Mouse (Mus musculus) stomach, embryonic 16.5 days (tissue): ENCODE data around the gene Myog. TPM values are rescaled to one million over a fixed set of nuclear protein-coding genes. Genes with fewer than 3 reads are reported as not detected.

Experiments
- ATAC-seq: fragments of 200-750 bp; cut with Nextera tagmentation; 2 replicates; pipeline ENCODE4 v1.8.0; 2017; ENCODE audit warnings: moderate number of reproducible peaks, moderate TSS enrichment; ENCODE audit not compliant: insufficient read depth, low FRiP score
- H3K27ac ChIP-seq: fragments of 300-500 bp; sonication (generic); 2 replicates; pipeline ENCODE4 v1.5.1; 2014; ENCODE audit warnings: low read length
- H3K27me3 ChIP-seq: fragments of 300-500 bp; sonication (generic); 2 replicates; pipeline ENCODE4 v1.6.1; 2014; ENCODE audit warnings: low read length, control low read depth, mixed read lengths; ENCODE audit not compliant: control insufficient read depth, insufficient read depth
- H3K36me3 ChIP-seq: fragments of 300-500 bp; sonication (generic); 2 replicates; pipeline ENCODE4 v1.6.1; 2014; ENCODE audit warnings: low read length; ENCODE audit not compliant: control insufficient read depth, insufficient read depth
- H3K4me1 ChIP-seq: fragments of 300-500 bp; sonication (generic); 2 replicates; pipeline ENCODE4 v1.6.1; 2014; ENCODE audit warnings: low read length, control low read depth, mixed read lengths; ENCODE audit not compliant: control insufficient read depth, insufficient read depth
- H3K4me2 ChIP-seq: fragments of 300-500 bp; sonication (generic); 2 replicates; pipeline ENCODE4 v1.6.1; 2014; ENCODE audit warnings: low read depth, low read length, mixed read lengths
- H3K4me3 ChIP-seq: fragments of 300-500 bp; sonication (generic); replicated peaks from 2 replicates; pipeline ENCODE4 v1.5.1; 2014; ENCODE audit warnings: mild to moderate bottlenecking, low read length
- H3K9ac ChIP-seq: fragments of 300-500 bp; sonication (generic); 2 replicates; pipeline ENCODE4 v1.6.1; 2014; ENCODE audit warnings: low read length
- H3K9me3 ChIP-seq: fragments of 300-500 bp; sonication (generic); replicated peaks from 2 replicates; pipeline ENCODE4 v1.6.1; 2016; ENCODE audit warnings: low read length, control low read depth; ENCODE audit not compliant: control insufficient read depth
- WGBS: fragments of 180-500 bp; shearing (Covaris S2); extraction: QIAGEN DNeasy Blood & Tissue Kit; methylation state at CpG from one replicate; pipeline ENCODE4 v1.1.7; 2014; 5-methylcytosine and 5-hydroxymethylcytosine counted together
- polyA plus RNA-seq: library from polyadenylated mRNA; unstranded; fragments of >200 nt; fragmentation: Nextera tagmentation; extraction: Ambion mirVana; gene quantifications from 2 replicates; pipeline ENCODE4 v1.2.1, GENCODE M21; 2015

Myog gene
- polyA plus RNA-seq, 1 experiment from 2014 or later: 28.7 TPM

GRCm38 (mm10) chr1:134304940-134305339 lies 15.2 kb downstream of the Myog start:
- Histone ChIP-seq H3K9ac (no peak overlapping the region), H3K4me1 (peaks cover 11% of the 10 kb centered on the region; the same call in 1 of the 2 replicates), H3K27me3 (peaks cover 4% of the 10 kb centered on the region; the same call in 1 of the 2 replicates), H3K27ac (no peak overlapping the region), H3K4me2 (no peak overlapping the region), H3K4me3 (no peak overlapping the region), H3K36me3 (no peaks in the 10 kb centered on the region), H3K9me3 (no peaks in the 10 kb centered on the region)
- WGBS: 89% methylated on average over 9 of the region's 9 CpGs
- ATAC-seq: no peak

DNA sequence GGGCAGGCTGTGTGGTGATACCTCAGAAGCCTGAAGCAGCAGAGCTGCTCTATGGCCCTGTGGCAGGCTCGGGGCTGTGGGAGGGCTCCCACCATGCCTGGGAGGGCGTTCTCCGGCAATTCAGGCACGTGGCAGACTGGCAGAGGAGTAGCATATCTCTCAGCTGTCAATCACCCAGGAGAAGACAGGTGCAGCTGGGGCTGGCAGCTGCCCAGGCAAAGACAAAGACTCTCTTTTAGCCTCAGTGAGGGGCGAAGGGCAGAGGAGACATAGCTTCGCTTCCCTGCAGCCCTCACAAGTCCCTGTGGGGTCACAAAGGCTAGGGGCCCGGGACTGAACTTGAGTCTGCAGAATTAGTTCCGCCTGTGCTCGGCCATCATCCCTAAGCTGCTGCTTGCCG lies 17.6 kb downstream of the Myog start:
- no peak for ATAC-seq

DNA sequence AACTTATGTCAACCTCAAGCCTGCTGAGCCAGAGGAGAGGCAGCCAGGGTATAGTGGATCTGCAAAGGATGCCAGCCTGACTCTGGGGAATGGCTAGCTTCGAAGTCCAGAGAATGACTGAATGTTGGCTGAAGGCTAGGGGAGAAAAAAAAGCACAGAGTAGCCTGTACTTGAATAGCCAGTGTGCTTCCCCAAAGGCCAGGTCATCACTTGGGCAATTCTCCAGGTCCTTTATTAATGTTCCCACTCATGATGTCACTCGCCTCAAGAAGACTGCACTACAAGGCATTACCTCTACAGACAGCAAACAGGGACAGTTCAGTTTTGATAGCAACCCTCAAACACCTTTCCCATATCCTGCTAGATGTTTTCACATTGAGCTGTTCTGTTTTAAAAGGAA lies 20.5 kb downstream of the Myog start:
- H3K36me3 ChIP-seq: no peaks in the 10 kb centered on the region
- no peak overlapping the region for H3K9ac ChIP-seq
- no peaks in the 10 kb centered on the region for H3K27me3 ChIP-seq
- no peak for ATAC-seq
- 83% methylated on average over 2 of the region's 2 CpGs for WGBS
- H3K9me3 ChIP-seq: no peaks in the 10 kb centered on the region
- no peaks in the 10 kb centered on the region for H3K4me1 ChIP-seq
- H3K4me2 ChIP-seq: no peak overlapping the region
- no peak overlapping the region for H3K27ac ChIP-seq
- no peak overlapping the region for H3K4me3 ChIP-seq

More for the DNA sequence above, 17.6 kb downstream of the Myog start:
- no peak overlapping the region for H3K4me2 ChIP-seq
- no peak overlapping the region for H3K4me3 ChIP-seq
- no peaks in the 10 kb centered on the region for H3K27me3 ChIP-seq
- WGBS: 67% methylated on average over 10 of the region's 10 CpGs
- no peaks in the 10 kb centered on the region for H3K9me3 ChIP-seq
- H3K9ac ChIP-seq: no peak overlapping the region
- H3K27ac ChIP-seq: no peak overlapping the region
- H3K4me1 ChIP-seq: peaks cover 8% of the 10 kb centered on the region; the same call in 1 of the 2 replicates
- no peaks in the 10 kb centered on the region for H3K36me3 ChIP-seq

GRCm38 (mm10) chr1:134310729-134311128 lies 20.9 kb downstream of the Myog start:
- no peak overlapping the region for H3K4me2 ChIP-seq
- no peak overlapping the region for H3K27ac ChIP-seq
- no peaks in the 10 kb centered on the region for H3K4me1 ChIP-seq
- no peaks in the 10 kb centered on the region for H3K27me3 ChIP-seq
- ATAC-seq: no peak
- no peak overlapping the region for H3K9ac ChIP-seq
- H3K4me3 ChIP-seq: no peak overlapping the region
- WGBS: 85% methylated on average over 3 of the region's 3 CpGs
- H3K36me3 ChIP-seq: no peaks in the 10 kb centered on the region
- no peaks in the 10 kb centered on the region for H3K9me3 ChIP-seq

GRCm38 (mm10) chr1:134311760-134312159 lies 22.0 kb downstream of the Myog start:
- Histone ChIP-seq H3K36me3 (no peaks in the 10 kb centered on the region), H3K9me3 (no peaks in the 10 kb centered on the region), H3K27ac (no peak overlapping the region), H3K9ac (no peak overlapping the region), H3K4me2 (no peak overlapping the region), H3K4me1 (no peaks in the 10 kb centered on the region), H3K27me3 (no peaks in the 10 kb centered on the region), H3K4me3 (no peak overlapping the region)
- no peak for ATAC-seq
- 87% methylated on average over 7 of the region's 7 CpGs for WGBS

DNA sequence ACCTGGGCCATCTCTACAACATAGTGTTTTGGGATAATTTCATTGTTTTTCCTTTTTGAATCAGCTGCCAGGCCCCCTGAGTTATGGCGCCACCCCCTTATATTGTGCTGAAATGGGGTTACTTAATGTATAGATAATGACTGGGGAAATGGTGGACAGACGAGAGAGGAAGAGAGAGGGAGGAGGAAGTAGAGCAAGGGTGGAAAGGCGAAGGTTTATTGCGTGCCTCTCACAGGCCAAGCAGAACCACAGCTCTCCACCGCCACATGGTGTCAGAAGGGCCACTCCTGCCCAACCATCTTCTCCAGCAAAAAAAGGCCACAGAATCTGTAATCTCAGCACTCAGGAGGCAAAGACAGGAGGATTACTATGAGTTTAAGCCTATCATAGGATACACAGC lies 25.4 kb downstream of the Myog start:
- H3K27ac ChIP-seq: no peak overlapping the region
- H3K4me2 ChIP-seq: no peak overlapping the region
- no peaks in the 10 kb centered on the region for H3K9me3 ChIP-seq
- no peaks in the 10 kb centered on the region for H3K4me1 ChIP-seq
- no peaks in the 10 kb centered on the region for H3K36me3 ChIP-seq
- H3K27me3 ChIP-seq: no peaks in the 10 kb centered on the region
- H3K4me3 ChIP-seq: no peak overlapping the region
- no peak for ATAC-seq
- H3K9ac ChIP-seq: no peak overlapping the region
- 74% methylated on average over 5 of the region's 5 CpGs for WGBS

DNA sequence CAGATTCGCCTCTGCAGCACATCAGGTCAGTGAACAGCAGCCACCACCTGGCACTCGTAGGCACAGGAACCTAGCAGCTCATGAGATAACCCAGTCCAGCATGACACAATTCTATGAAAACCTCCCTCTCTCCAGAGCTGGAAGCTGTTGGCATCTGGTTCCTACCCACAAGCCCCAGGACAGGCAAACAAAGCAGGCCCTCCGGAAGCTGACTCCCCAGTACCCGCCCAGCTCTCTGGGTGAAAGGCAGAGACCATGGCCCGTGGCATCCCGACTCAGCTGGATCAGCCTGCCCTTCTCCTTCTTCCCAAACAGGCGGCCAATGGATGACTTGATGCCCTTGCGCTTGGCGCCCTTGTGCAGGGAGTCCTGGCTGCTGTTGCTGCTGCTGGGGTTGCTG lies 26.6 kb downstream of the Myog start:
- Histone ChIP-seq H3K4me1 (no peaks in the 10 kb centered on the region), H3K36me3 (no peaks in the 10 kb centered on the region), H3K9ac (no peak overlapping the region), H3K9me3 (no peaks in the 10 kb centered on the region), H3K27ac (no peak overlapping the region), H3K27me3 (no peaks in the 10 kb centered on the region), H3K4me3 (no peak overlapping the region), H3K4me2 (no peak overlapping the region)
- WGBS: 80% methylated on average over 9 of the region's 9 CpGs
- ATAC-seq: no peak

- Histone ChIP-seq H3K27ac (no peak overlapping the region), H3K9me3 (no peaks in the 10 kb centered on the region), H3K27me3 (no peaks in the 10 kb centered on the region), H3K9ac (no peak overlapping the region), H3K4me1 (no peaks in the 10 kb centered on the region), H3K36me3 (no peaks in the 10 kb centered on the region), H3K4me2 (no peak overlapping the region), H3K4me3 (no peak overlapping the region)
- WGBS: 81% methylated on average over 5 of the region's 5 CpGs
- no peak for ATAC-seq
These were observed 28.5 kb downstream of the Myog start for GRCm38 (mm10) chr1:134318261-134318660.

DNA sequence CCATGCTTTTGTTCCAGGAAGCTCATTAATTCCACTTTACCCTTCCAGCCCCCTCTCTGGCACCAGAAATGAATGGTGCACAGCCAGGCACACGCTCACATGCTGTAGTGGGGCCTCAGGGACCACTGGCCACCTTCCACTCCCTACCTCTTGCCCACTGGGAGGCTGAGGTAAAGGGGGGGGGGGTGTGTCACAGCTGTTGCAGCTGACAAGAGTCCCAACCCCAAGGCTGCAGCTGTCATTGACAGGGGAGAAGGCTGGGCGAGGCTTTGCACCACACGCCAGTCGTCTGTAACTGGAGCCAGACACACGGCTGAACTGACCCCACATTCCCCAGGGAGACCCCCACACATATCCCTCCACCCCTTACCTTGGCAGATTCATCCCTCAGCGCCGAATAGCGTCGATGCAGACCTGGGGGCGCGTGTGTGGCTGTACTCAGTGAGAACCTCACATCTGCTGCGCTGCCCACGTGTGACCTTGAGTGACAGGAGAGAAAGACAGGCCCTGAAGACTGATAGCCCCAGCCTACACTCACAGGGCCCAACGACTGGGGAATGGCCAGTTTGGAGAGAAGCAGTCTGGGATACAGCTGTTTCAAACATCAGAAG lies 31.0 kb downstream of the Myog start:
- 44% methylated on average over 14 of the region's 14 CpGs for WGBS
- Histone ChIP-seq H3K4me2 (no peak overlapping the region), H3K36me3 (no peaks in the 10 kb centered on the region), H3K27ac (no peak overlapping the region), H3K9me3 (no peaks in the 10 kb centered on the region), H3K4me1 (no peaks in the 10 kb centered on the region), H3K4me3 (no peak overlapping the region), H3K9ac (no peak overlapping the region), H3K27me3 (no peaks in the 10 kb centered on the region)
- no peak for ATAC-seq
